Mouse (Mus musculus) kidney, embryonic 14.5 days (tissue): ENCODE data around the gene Sntg2. TPM values are rescaled to one million over a fixed set of nuclear protein-coding genes. Genes with fewer than 3 reads are reported as not detected.

Experiments
- ATAC-seq: fragments of 200-750 bp; cut with Nextera tagmentation; 2 replicates; pipeline ENCODE4 v1.8.0; 2017; ENCODE audit warnings: moderate number of reproducible peaks, mild to moderate bottlenecking, moderate TSS enrichment, moderate library complexity; ENCODE audit not compliant: low FRiP score, low TSS enrichment
- H3K27ac ChIP-seq: fragments of 300-500 bp; sonication (generic); 2 replicates; pipeline ENCODE4 v1.5.1; 2014; ENCODE audit warnings: low read depth, mild to moderate bottlenecking, low read length, moderate library complexity, mixed read lengths
- H3K27me3 ChIP-seq: fragments of 300-500 bp; sonication (generic); 2 replicates; pipeline ENCODE4 v1.6.1; 2014; ENCODE audit warnings: mild to moderate bottlenecking, low read length; ENCODE audit not compliant: control insufficient read depth, insufficient read depth
- H3K36me3 ChIP-seq: fragments of 300-500 bp; sonication (generic); 2 replicates; pipeline ENCODE4 v1.6.1; 2014; ENCODE audit warnings: low read length, mixed read lengths; ENCODE audit not compliant: control insufficient read depth, insufficient read depth
- H3K4me1 ChIP-seq: fragments of 300-500 bp; sonication (generic); 2 replicates; pipeline ENCODE4 v1.6.1; 2014; ENCODE audit warnings: low read length, mixed read lengths; ENCODE audit not compliant: control insufficient read depth, insufficient read depth
- H3K4me2 ChIP-seq: fragments of 300-500 bp; sonication (generic); replicated peaks from 2 replicates; pipeline ENCODE4 v1.6.1; 2014; ENCODE audit warnings: low read depth, mild to moderate bottlenecking, low read length
- H3K4me3 ChIP-seq: fragments of 300-500 bp; sonication (generic); 2 replicates; pipeline ENCODE4 v1.5.1; 2014; ENCODE audit warnings: mild to moderate bottlenecking, low read length
- H3K9ac ChIP-seq: fragments of 300-500 bp; sonication (generic); 2 replicates; pipeline ENCODE4 v1.6.1; 2014; ENCODE audit warnings: low read depth, mild to moderate bottlenecking, low read length, moderate library complexity
- H3K9me3 ChIP-seq: fragments of 300-500 bp; sonication (generic); 2 replicates; pipeline ENCODE4 v1.6.1; 2016; ENCODE audit warnings: low read length; ENCODE audit not compliant: control insufficient read depth
- WGBS: fragments of 180-500 bp; shearing (Covaris S2); extraction: QIAGEN DNeasy Blood & Tissue Kit; methylation state at CpG from one replicate; pipeline ENCODE4 v1.1.7; 2014; 5-methylcytosine and 5-hydroxymethylcytosine counted together
- polyA plus RNA-seq: library from polyadenylated mRNA; unstranded; fragments of >200 nt; fragmentation: Nextera tagmentation; extraction: Ambion mirVana; gene quantifications from 2 replicates; pipeline ENCODE4 v1.2.1, GENCODE M21; 2014

Gene Sntg2
- polyA plus RNA-seq, 1 experiment from 2014 or later = 2.2 TPM

GRCm38 (mm10) chr12:30164538-30164937 is 208.6 kb downstream of the Sntg2 start:
- no peaks in the 10 kb centered on the region for H3K4me1 ChIP-seq
- no peak overlapping the region for H3K27ac ChIP-seq
- no peak overlapping the region for H3K9ac ChIP-seq
- no peaks in the 10 kb centered on the region for H3K27me3 ChIP-seq
- WGBS = 83% methylated on average over 5 of the region's 5 CpGs
- no peaks in the 10 kb centered on the region for H3K36me3 ChIP-seq
- H3K4me2 ChIP-seq = no peak overlapping the region
- H3K9me3 ChIP-seq = no peaks in the 10 kb centered on the region
- ATAC-seq = no peak
- H3K4me3 ChIP-seq = no peak overlapping the region

GRCm38 (mm10) chr12:30164005-30164404 is 209.2 kb downstream of the Sntg2 start:
- Histone ChIP-seq H3K4me3 (no peak overlapping the region), H3K9ac (no peak overlapping the region), H3K27me3 (no peaks in the 10 kb centered on the region), H3K27ac (no peak overlapping the region), H3K4me2 (no peak overlapping the region), H3K36me3 (no peaks in the 10 kb centered on the region), H3K4me1 (no peaks in the 10 kb centered on the region), H3K9me3 (no peaks in the 10 kb centered on the region)
- no peak for ATAC-seq
- WGBS = 88% methylated on average over 6 of the region's 6 CpGs

- no peak overlapping the region for H3K27ac ChIP-seq
- no peaks in the 10 kb centered on the region for H3K9me3 ChIP-seq
- H3K27me3 ChIP-seq = no peaks in the 10 kb centered on the region
- H3K9ac ChIP-seq = no peak overlapping the region
- H3K36me3 ChIP-seq = no peaks in the 10 kb centered on the region
- H3K4me3 ChIP-seq = no peak overlapping the region
- H3K4me1 ChIP-seq = no peaks in the 10 kb centered on the region
- ATAC-seq = peak; percentile 94
- no peak overlapping the region for H3K4me2 ChIP-seq
- WGBS = 66% methylated on average over 5 of the region's 5 CpGs
Observed at GRCm38 (mm10) chr12:30161731-30162406, 211.3 kb downstream of the Sntg2 start.

GRCm38 (mm10) chr12:30160475-30160874 is 212.7 kb downstream of the Sntg2 start:
- no peaks in the 10 kb centered on the region for H3K36me3 ChIP-seq
- H3K4me2 ChIP-seq = no peak overlapping the region
- no peak overlapping the region for H3K4me3 ChIP-seq
- no peak overlapping the region for H3K9ac ChIP-seq
- no peak for ATAC-seq
- H3K4me1 ChIP-seq = no peaks in the 10 kb centered on the region
- H3K27ac ChIP-seq = no peak overlapping the region
- no peaks in the 10 kb centered on the region for H3K27me3 ChIP-seq
- 72% methylated on average over 3 of the region's 3 CpGs for WGBS
- H3K9me3 ChIP-seq = no peaks in the 10 kb centered on the region

- no peak overlapping the region for H3K9ac ChIP-seq
- WGBS = 87% methylated on average over 8 of the region's 8 CpGs
Observed at GRCm38 (mm10) chr12:30159788-30160187, 213.4 kb downstream of the Sntg2 start.

GRCm38 (mm10) chr12:30154079-30154673 is 219.0 kb downstream of the Sntg2 start:
- Histone ChIP-seq H3K9me3 (no peaks in the 10 kb centered on the region), H3K4me3 (no peak overlapping the region), H3K27ac (no peak overlapping the region), H3K4me1 (no peaks in the 10 kb centered on the region), H3K4me2 (no peak overlapping the region), H3K9ac (no peak overlapping the region), H3K36me3 (no peaks in the 10 kb centered on the region), H3K27me3 (no peaks in the 10 kb centered on the region)
- ATAC-seq = no peak
- 70% methylated on average over 7 of the region's 7 CpGs for WGBS

More at GRCm38 (mm10) chr12:30159788-30160187, 213.4 kb downstream of the Sntg2 start:
- Histone ChIP-seq H3K4me3 (no peak overlapping the region), H3K27me3 (no peaks in the 10 kb centered on the region), H3K4me1 (no peaks in the 10 kb centered on the region), H3K36me3 (no peaks in the 10 kb centered on the region), H3K9me3 (no peaks in the 10 kb centered on the region), H3K27ac (no peak overlapping the region), H3K4me2 (no peak overlapping the region)
- no peak for ATAC-seq

- no peak overlapping the region for H3K27ac ChIP-seq
- no peaks in the 10 kb centered on the region for H3K4me1 ChIP-seq
- H3K36me3 ChIP-seq = no peaks in the 10 kb centered on the region
- no peaks in the 10 kb centered on the region for H3K27me3 ChIP-seq
- no peak for ATAC-seq
- H3K9me3 ChIP-seq = no peaks in the 10 kb centered on the region
- no peak overlapping the region for H3K9ac ChIP-seq
- H3K4me3 ChIP-seq = no peak overlapping the region
- no peak overlapping the region for H3K4me2 ChIP-seq
- WGBS = 73% methylated on average over 3 of the region's 3 CpGs
Observed at GRCm38 (mm10) chr12:30142085-30142484, 231.1 kb downstream of the Sntg2 start.

GRCm38 (mm10) chr12:30132524-30132923 is 240.7 kb downstream of the Sntg2 start, which contains the start of gene Tpo:
TSS of gene Tpo (minus strand) at chr12:30132624.
- Histone ChIP-seq H3K9me3 (no peaks in the 10 kb centered on the region), H3K4me3 (no peak within 1 kb of the TSS), H3K36me3 (no peaks in the 10 kb centered on the region), H3K4me2 (no peak within 1 kb of the TSS), H3K4me1 (no peaks in the 10 kb centered on the region), H3K9ac (no peak within 1 kb of the TSS), H3K27me3 (no peaks in the 10 kb centered on the region), H3K27ac (no peak within 1 kb of the TSS)
- WGBS = 47% methylated on average over 4 of the region's 4 CpGs
- ATAC-seq = no peak

- WGBS = 61% methylated on average over 6 of the region's 6 CpGs
- ATAC-seq = no peak
- no peak overlapping the region for H3K9ac ChIP-seq
- H3K27me3 ChIP-seq = no peaks in the 10 kb centered on the region
- H3K4me2 ChIP-seq = no peak overlapping the region
- no peaks in the 10 kb centered on the region for H3K9me3 ChIP-seq
- H3K27ac ChIP-seq = no peak overlapping the region
- H3K36me3 ChIP-seq = no peaks in the 10 kb centered on the region
- H3K4me1 ChIP-seq = no peaks in the 10 kb centered on the region
- no peak overlapping the region for H3K4me3 ChIP-seq
Observed at GRCm38 (mm10) chr12:30129411-30129716, 243.8 kb downstream of the Sntg2 start.
